Mouse (Mus musculus): ENCODE results near the gene Kcnd3. TPM values are rescaled to one million over a fixed set of nuclear protein-coding genes. Genes with fewer than 3 reads are reported as not detected.

The Kcnd3 gene
- polyA plus RNA-seq, 1 experiment = 5.0 TPM

- H3K27me3 ChIP-seq (replicated peaks; ENCODE audit: control insufficient read depth, insufficient read depth, low read length) = no peaks in the 10 kb centered on the region
- no peak for TF ChIP-seq CTCF (conservative IDR thresholded peaks at IDR 0.05; ENCODE audit: insufficient read depth, insufficient read length, low read depth, low read length)
- no peak for TF ChIP-seq POLR2A (IDR thresholded peaks at IDR 0.05; ENCODE audit: low read depth, low read length)
Measured at GRCm38 (mm10) chr3:105712827-105713226, 260.7 kb downstream of the Kcnd3 start.

GRCm38 (mm10) chr3:105714091-105714819 is 262.1 kb downstream of the Kcnd3 start:
- WGBS = 45% methylated on average over 8 of the region's 8 CpGs
- no peak overlapping the region for H3K27ac ChIP-seq (ENCODE audit: insufficient read depth, low read depth, low read length)
- H3K27me3 ChIP-seq (replicated peaks; ENCODE audit: control insufficient read depth, insufficient read depth, low read length) = no peaks in the 10 kb centered on the region
- no peak for DNase-seq
- H3K36me3 ChIP-seq (ENCODE audit: control insufficient read depth, insufficient read depth, low read length) = no peaks in the 10 kb centered on the region
- no peak overlapping the region for H3K4me3 ChIP-seq (ENCODE audit: insufficient read depth, low read depth, low read length)
- TF ChIP-seq CTCF (conservative IDR thresholded peaks at IDR 0.05; ENCODE audit: insufficient read depth, insufficient read length, low read depth, low read length) = no peak
- no peak for TF ChIP-seq POLR2A (IDR thresholded peaks at IDR 0.05; ENCODE audit: low read depth, low read length)
- no peaks in the 10 kb centered on the region for H3K4me1 ChIP-seq (ENCODE audit: control insufficient read depth, insufficient read depth, low read length)

More at GRCm38 (mm10) chr3:105712827-105713226, 260.7 kb downstream of the Kcnd3 start:
- Histone ChIP-seq H3K36me3 (ENCODE audit: control insufficient read depth, insufficient read depth, low read length) (no peaks in the 10 kb centered on the region), H3K4me1 (ENCODE audit: control insufficient read depth, insufficient read depth, low read length) (no peaks in the 10 kb centered on the region), H3K27ac (ENCODE audit: insufficient read depth, low read depth, low read length) (no peak overlapping the region), H3K4me3 (ENCODE audit: insufficient read depth, low read depth, low read length) (no peak overlapping the region)
- DNase-seq = no peak

- Histone ChIP-seq H3K27ac (ENCODE audit: insufficient read depth, low read depth, low read length) (no peak overlapping the region), H3K36me3 (ENCODE audit: control insufficient read depth, insufficient read depth, low read length) (no peaks in the 10 kb centered on the region), H3K4me1 (ENCODE audit: control insufficient read depth, insufficient read depth, low read length) (no peaks in the 10 kb centered on the region), H3K27me3 (replicated peaks; ENCODE audit: control insufficient read depth, insufficient read depth, low read length) (no peaks in the 10 kb centered on the region), H3K4me3 (ENCODE audit: insufficient read depth, low read depth, low read length) (no peak overlapping the region)
- no peak for DNase-seq
- TF ChIP-seq CTCF (conservative IDR thresholded peaks at IDR 0.05; ENCODE audit: insufficient read depth, insufficient read length, low read depth, low read length) = no peak
- TF ChIP-seq POLR2A (IDR thresholded peaks at IDR 0.05; ENCODE audit: low read depth, low read length) = no peak
Measured at GRCm38 (mm10) chr3:105714820-105715167, 262.7 kb downstream of the Kcnd3 start.

- no peaks in the 10 kb centered on the region for H3K36me3 ChIP-seq (ENCODE audit: control insufficient read depth, insufficient read depth, low read length)
- H3K27ac ChIP-seq (ENCODE audit: insufficient read depth, low read depth, low read length) = no peak overlapping the region
- 79% methylated on average over 18 of the region's 18 CpGs for WGBS
- no peak for DNase-seq
- no peaks in the 10 kb centered on the region for H3K4me1 ChIP-seq (ENCODE audit: control insufficient read depth, insufficient read depth, low read length)
- H3K27me3 ChIP-seq (replicated peaks; ENCODE audit: control insufficient read depth, insufficient read depth, low read length) = no peaks in the 10 kb centered on the region
- no peak overlapping the region for H3K4me3 ChIP-seq (ENCODE audit: insufficient read depth, low read depth, low read length)
- TF ChIP-seq CTCF (conservative IDR thresholded peaks at IDR 0.05; ENCODE audit: insufficient read depth, insufficient read length, low read depth, low read length) = no peak
Measured at GRCm38 (mm10) chr3:105716353-105717000, 264.3 kb downstream of the Kcnd3 start.

- DNase-seq = no peak
- Histone ChIP-seq H3K4me1 (ENCODE audit: control insufficient read depth, insufficient read depth, low read length) (no peaks in the 10 kb centered on the region), H3K36me3 (ENCODE audit: control insufficient read depth, insufficient read depth, low read length) (no peaks in the 10 kb centered on the region), H3K4me3 (ENCODE audit: insufficient read depth, low read depth, low read length) (no peak overlapping the region), H3K27ac (ENCODE audit: insufficient read depth, low read depth, low read length) (no peak overlapping the region), H3K27me3 (replicated peaks; ENCODE audit: control insufficient read depth, insufficient read depth, low read length) (no peaks in the 10 kb centered on the region)
- no peak for TF ChIP-seq POLR2A (IDR thresholded peaks at IDR 0.05; ENCODE audit: low read depth, low read length)
- TF ChIP-seq CTCF (conservative IDR thresholded peaks at IDR 0.05; ENCODE audit: insufficient read depth, insufficient read length, low read depth, low read length) = no peak
- 65% methylated on average over 11 of the region's 11 CpGs for WGBS
Measured at GRCm38 (mm10) chr3:105717856-105718555, 265.9 kb downstream of the Kcnd3 start.

GRCm38 (mm10) chr3:105718746-105719145 is 266.6 kb downstream of the Kcnd3 start:
- no peak for TF ChIP-seq POLR2A (IDR thresholded peaks at IDR 0.05; ENCODE audit: low read depth, low read length)
- 0 out of 2 replicates have a peak, but pooled peaks have one; percentile 1 for TF ChIP-seq CTCF (conservative IDR thresholded peaks at IDR 0.05; ENCODE audit: insufficient read depth, insufficient read length, low read depth, low read length)
- Histone ChIP-seq H3K4me1 (ENCODE audit: control insufficient read depth, insufficient read depth, low read length) (no peaks in the 10 kb centered on the region), H3K4me3 (ENCODE audit: insufficient read depth, low read depth, low read length) (no peak overlapping the region), H3K27ac (ENCODE audit: insufficient read depth, low read depth, low read length) (no peak overlapping the region), H3K27me3 (replicated peaks; ENCODE audit: control insufficient read depth, insufficient read depth, low read length) (no peaks in the 10 kb centered on the region), H3K36me3 (ENCODE audit: control insufficient read depth, insufficient read depth, low read length) (no peaks in the 10 kb centered on the region)
- 44% methylated on average over 4 of the region's 4 CpGs for WGBS
- no peak for DNase-seq

- no peak for TF ChIP-seq POLR2A (IDR thresholded peaks at IDR 0.05; ENCODE audit: low read depth, low read length)
- TF ChIP-seq CTCF (conservative IDR thresholded peaks at IDR 0.05; ENCODE audit: insufficient read depth, insufficient read length, low read depth, low read length) = no peak
- no peaks in the 10 kb centered on the region for H3K27me3 ChIP-seq (replicated peaks; ENCODE audit: control insufficient read depth, insufficient read depth, low read length)
- no peak overlapping the region for H3K27ac ChIP-seq (ENCODE audit: insufficient read depth, low read depth, low read length)
- no peak overlapping the region for H3K4me3 ChIP-seq (ENCODE audit: insufficient read depth, low read depth, low read length)
- WGBS = 72% methylated on average over 4 of the region's 4 CpGs
- DNase-seq = no peak
- H3K36me3 ChIP-seq (ENCODE audit: control insufficient read depth, insufficient read depth, low read length) = no peaks in the 10 kb centered on the region
- H3K4me1 ChIP-seq (ENCODE audit: control insufficient read depth, insufficient read depth, low read length) = no peaks in the 10 kb centered on the region
Measured at GRCm38 (mm10) chr3:105719979-105720378, 267.8 kb downstream of the Kcnd3 start.
